ENCODE assay signal across 12 mouse cellular contexts in genomic region chr13:71960277-71960672, GRCm38 (mm10). TPM values are rescaled to one million over a fixed set of nuclear protein-coding genes. Genes with fewer than 3 reads are reported as not detected.
DNase-seq lines count a peak whose midpoint lies in the region; ATAC-seq lines count a peak whose summit lies in the region.
"Had no signal": no experiment of that assay in that cellular context is flagged by ENCODE, and none has a peak within 500 bp of the region (broad histone marks: within the 10 kb centered on the region; RNA-seq: fewer than 3 reads in every experiment).

No protein-coding gene starts in this region.

- DNase-seq in heart, adult 11 months: no peak
- peak; percentile 49 for DNase-seq in embryo, embryonic 10.5 days (ENCODE audit: low spot score)
- no peak for DNase-seq in spleen, postnatal 10 days (ENCODE audit: low spot score in 2 of 2)
- no peak for DNase-seq in ovary, adult 18-20 months (ENCODE audit: low spot score)
- no peak for DNase-seq in left cerebral cortex, adult 9 months (ENCODE audit: low spot score in 2 of 2)
- DNase-seq: cerebellum, adult 18-20 months; thymus, postnatal 14 days had no signal

- H3K27me3 ChIP-seq in heart, embryonic 14.5 days (ENCODE audit: control insufficient read depth, insufficient read depth, low read length): peaks cover 90% of the 10 kb centered on the region
- peaks cover 74% of the 10 kb centered on the region for H3K27me3 ChIP-seq in hindbrain, embryonic 13.5 days
- H3K27me3 ChIP-seq in midbrain, embryonic 13.5 days: peaks cover 52% of the 10 kb centered on the region
- H3K27me3 ChIP-seq: CH12.LX had no signal

- no peaks in the 10 kb centered on the region for H3K9me3 ChIP-seq in heart, embryonic 14.5 days (ENCODE audit: control insufficient read depth, low read length)
- H3K9me3 ChIP-seq in hindbrain, embryonic 13.5 days: no peaks in the 10 kb centered on the region
- no peaks in the 10 kb centered on the region for H3K9me3 ChIP-seq in midbrain, embryonic 13.5 days

- WGBS in heart, embryonic 14.5 days: 7% methylated on average over 9 of the region's 9 CpGs
- WGBS in hindbrain, embryonic 13.5 days: 2% methylated on average over 9 of the region's 9 CpGs
- 5% methylated on average over 9 of the region's 9 CpGs for WGBS in midbrain, embryonic 13.5 days

- peak overlapping the region; percentile 84 for H3K9ac ChIP-seq in heart, embryonic 14.5 days (ENCODE audit: low read length)
- H3K9ac ChIP-seq in hindbrain, embryonic 13.5 days: peak overlapping the region; percentile 90
- H3K9ac ChIP-seq in midbrain, embryonic 13.5 days (replicated peaks): peak overlapping the region; percentile 98

- peak overlapping the region; percentile 78 for H3K4me2 ChIP-seq in heart, embryonic 14.5 days (ENCODE audit: low read length)
- peak overlapping the region; percentile 69 for H3K4me2 ChIP-seq in hindbrain, embryonic 13.5 days
- H3K4me2 ChIP-seq in midbrain, embryonic 13.5 days (replicated peaks): peak overlapping the region; percentile 75

- no peak for ATAC-seq in heart, embryonic 14.5 days (ENCODE audit: insufficient number of reproducible peaks, insufficient read depth, low FRiP score, low read depth)
- no peak for ATAC-seq in hindbrain, embryonic 13.5 days (ENCODE audit: low FRiP score)
- ATAC-seq in midbrain, embryonic 13.5 days: no peak

- no peak overlapping the region; a peak in 1 of 4 replicates for H3K27ac ChIP-seq in heart, embryonic 14.5 days (replicated peaks in 1 of 2; ENCODE audit: control insufficient read depth in 1 of 2, insufficient read depth in 1 of 2, low read depth in 2 of 2, low read length in 2 of 2)
- H3K27ac ChIP-seq in hindbrain, embryonic 13.5 days: peak overlapping the region; percentile 85
- peak overlapping the region; percentile 85 for H3K27ac ChIP-seq in midbrain, embryonic 13.5 days

- H3K36me3 ChIP-seq in heart, embryonic 14.5 days (ENCODE audit: control insufficient read depth, insufficient read depth, low read length): no peaks in the 10 kb centered on the region
- no peaks in the 10 kb centered on the region for H3K36me3 ChIP-seq in hindbrain, embryonic 13.5 days
- peaks cover 10% of the 10 kb centered on the region for H3K36me3 ChIP-seq in midbrain, embryonic 13.5 days

- H3K4me1 ChIP-seq in heart, embryonic 14.5 days (ENCODE audit: control insufficient read depth in 2 of 2, insufficient read depth in 2 of 2, low read length in 2 of 2): peaks cover 4 to 22% of the 10 kb centered on the region in 2 experiments; a peak in 3 of 4 replicates
- peaks cover 72% of the 10 kb centered on the region for H3K4me1 ChIP-seq in hindbrain, embryonic 13.5 days (replicated peaks)
- peaks cover 75% of the 10 kb centered on the region for H3K4me1 ChIP-seq in midbrain, embryonic 13.5 days (replicated peaks)

- peak overlapping the region; percentile 23 to 60 for H3K4me3 ChIP-seq in heart, embryonic 14.5 days (ENCODE audit: control insufficient read depth in 1 of 2, insufficient read depth in 1 of 2, low read depth in 1 of 2, low read length in 2 of 2)
- peak overlapping the region; percentile 62 for H3K4me3 ChIP-seq in hindbrain, embryonic 13.5 days
- H3K4me3 ChIP-seq in midbrain, embryonic 13.5 days (replicated peaks): peak overlapping the region; percentile 82
- H3K4me3 ChIP-seq: megakaryocyte, embryonic 14.5 days had no signal

RNA-seq across cellular contexts. Expression of gene Irx1, which starts 3.2 kb away (rescaled TPM):
- polyA plus RNA-seq in heart, embryonic 14.5 days (2014; fragmentation: Nextera tagmentation; extraction: Ambion mirVana): 1.5 and 2.5 TPM in 2 replicates
- 8.3 and 8.7 TPM in 2 replicates for polyA plus RNA-seq in hindbrain, embryonic 13.5 days (2015; fragmentation: Nextera tagmentation; extraction: Ambion mirVana)
- polyA plus RNA-seq in midbrain, embryonic 13.5 days (2015; fragmentation: Nextera tagmentation; extraction: Ambion mirVana): 7.6 and 13.7 TPM in 2 replicates

Comparison
In these comparisons a context has a peak if more than half of its experiments do, and no peak if none do; other contexts are left out.
1. H3K27ac ChIP-seq: peak in hindbrain, embryonic 13.5 days (single experiment) and midbrain, embryonic 13.5 days (single experiment); none in heart, embryonic 14.5 days (0 of 2).
2. Peak in every context shown above with its lines, with median percentiles within 50 percentile points of each other: H3K4me2 ChIP-seq, H3K4me3 ChIP-seq and H3K9ac ChIP-seq.